Mouse (Mus musculus): ENCODE data around the gene Mecom. TPM values are rescaled to one million over a fixed set of nuclear protein-coding genes. Genes with fewer than 3 reads are reported as not detected.

The Mecom gene
- polyA plus RNA-seq, 1 experiment, result 7.3 TPM

DNA sequence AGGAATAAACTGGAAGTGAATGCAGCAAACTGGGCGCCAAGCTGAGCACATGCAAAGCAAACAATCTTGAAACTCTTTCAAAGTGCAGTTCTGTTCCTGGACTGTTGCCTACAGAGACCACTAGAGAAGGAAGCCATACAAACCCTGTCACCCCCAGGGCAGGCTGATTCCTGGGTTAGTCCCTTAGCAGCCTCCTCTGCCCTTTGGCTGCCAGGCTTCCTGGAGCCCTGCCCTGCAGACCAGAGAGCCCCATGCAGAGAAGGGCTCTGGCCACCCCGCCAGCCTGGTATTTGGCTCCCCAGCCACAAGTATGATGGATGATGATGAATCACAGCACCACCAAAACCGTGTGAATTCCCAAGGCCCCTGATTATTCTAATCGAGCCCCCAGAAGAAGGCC lies 286.9 kb downstream of the Mecom start:
- DNase-seq (ENCODE audit: low read depth), result peak; percentile 28
- TF ChIP-seq CTCF (IDR thresholded peaks at IDR 0.05; ENCODE audit: borderline replicate concordance, extremely low read depth, insufficient read depth, insufficient read length), result no peak

DNA sequence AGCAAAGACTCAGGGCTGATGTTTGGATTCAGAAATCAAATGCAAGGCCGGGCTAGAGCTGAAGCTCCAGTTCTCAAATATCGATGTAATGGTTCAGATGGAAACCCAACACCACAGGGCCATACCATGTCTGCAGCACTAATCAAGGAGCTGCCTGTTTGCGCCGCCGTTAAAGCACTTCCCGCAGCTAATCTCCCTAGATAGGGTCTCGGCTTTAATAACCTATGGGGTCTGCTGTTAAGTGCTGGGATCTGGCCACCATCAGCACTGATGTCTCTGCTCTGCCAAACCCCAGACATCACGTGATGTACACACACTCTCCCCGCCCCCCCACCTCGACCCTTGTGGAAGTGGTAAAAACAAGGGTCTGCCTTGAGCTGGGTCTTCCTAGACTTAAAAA lies 289.4 kb downstream of the Mecom start:
- no peak for TF ChIP-seq POLR2A (IDR thresholded peaks at IDR 0.05; ENCODE audit: borderline replicate concordance, extremely low read depth, insufficient read depth, insufficient read length, poor library complexity, severe bottlenecking)
- TF ChIP-seq CTCF (IDR thresholded peaks at IDR 0.05; ENCODE audit: borderline replicate concordance, extremely low read depth, insufficient read depth, insufficient read length), result no peak
- DNase-seq (ENCODE audit: low read depth), result no peak

GRCm38 (mm10) chr3:30257776-30258175 lies 290.0 kb downstream of the Mecom start:
- TF ChIP-seq POLR2A (IDR thresholded peaks at IDR 0.05; ENCODE audit: borderline replicate concordance, extremely low read depth, insufficient read depth, insufficient read length, poor library complexity, severe bottlenecking), result no peak
- no peak for TF ChIP-seq CTCF (IDR thresholded peaks at IDR 0.05; ENCODE audit: borderline replicate concordance, extremely low read depth, insufficient read depth, insufficient read length)
- peak; percentile 33 for DNase-seq (ENCODE audit: low read depth)

- DNase-seq (ENCODE audit: low read depth), result no peak
- TF ChIP-seq CTCF (IDR thresholded peaks at IDR 0.05; ENCODE audit: borderline replicate concordance, extremely low read depth, insufficient read depth, insufficient read length), result no peak
- TF ChIP-seq POLR2A (IDR thresholded peaks at IDR 0.05; ENCODE audit: borderline replicate concordance, extremely low read depth, insufficient read depth, insufficient read length, poor library complexity, severe bottlenecking), result no peak
Observed at GRCm38 (mm10) chr3:30256896-30257295, 290.9 kb downstream of the Mecom start.

DNA sequence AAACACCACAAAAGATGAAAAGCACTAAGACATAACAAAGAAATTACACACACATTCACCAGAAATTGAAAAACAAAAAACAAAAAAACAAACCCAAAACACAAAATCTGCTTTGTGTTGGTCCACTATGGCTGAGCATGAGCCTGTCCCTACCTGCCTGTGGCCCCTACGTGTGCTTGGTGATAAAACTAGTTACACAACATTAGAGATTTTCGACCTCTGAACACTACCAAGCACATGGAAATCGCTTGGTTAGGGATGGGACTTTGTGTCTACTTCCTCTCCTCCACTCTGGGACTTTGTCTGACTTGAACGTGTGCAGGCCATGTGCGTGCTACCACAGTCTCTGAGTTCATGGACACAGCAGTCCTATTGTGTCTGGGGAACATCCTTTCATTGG lies 292.0 kb downstream of the Mecom start:
- TF ChIP-seq POLR2A (IDR thresholded peaks at IDR 0.05; ENCODE audit: borderline replicate concordance, extremely low read depth, insufficient read depth, insufficient read length, poor library complexity, severe bottlenecking) (no peak), CTCF (IDR thresholded peaks at IDR 0.05; ENCODE audit: borderline replicate concordance, extremely low read depth, insufficient read depth, insufficient read length) (no peak)

GRCm38 (mm10) chr3:30254451-30254850 lies 293.4 kb downstream of the Mecom start:
- TF ChIP-seq POLR2A (IDR thresholded peaks at IDR 0.05; ENCODE audit: borderline replicate concordance, extremely low read depth, insufficient read depth, insufficient read length, poor library complexity, severe bottlenecking) (no peak), CTCF (IDR thresholded peaks at IDR 0.05; ENCODE audit: borderline replicate concordance, extremely low read depth, insufficient read depth, insufficient read length) (no peak)
- DNase-seq (ENCODE audit: low read depth), result no peak

More for the DNA sequence above, 292.0 kb downstream of the Mecom start:
- no peak for DNase-seq (ENCODE audit: low read depth)

DNA sequence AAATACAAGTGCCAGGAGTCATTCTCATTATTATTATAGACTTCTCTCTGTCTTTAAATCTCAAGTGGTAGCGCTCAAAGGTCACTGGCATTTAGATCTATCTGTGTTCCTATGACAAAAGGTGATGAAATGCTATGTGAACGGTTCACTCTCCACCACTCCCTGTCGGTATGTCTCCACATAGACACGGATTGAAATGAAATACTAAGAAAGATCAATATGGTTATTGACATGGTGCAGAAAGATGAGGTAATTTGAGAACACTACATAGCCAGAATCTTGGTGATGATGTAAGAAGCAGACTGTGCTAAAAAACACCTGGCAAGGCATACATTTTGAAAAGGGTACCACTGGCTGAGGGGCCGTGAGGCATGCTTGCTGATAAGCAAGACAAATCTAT lies 294.1 kb downstream of the Mecom start:
- DNase-seq (ENCODE audit: low read depth), result no peak
- TF ChIP-seq POLR2A (IDR thresholded peaks at IDR 0.05; ENCODE audit: borderline replicate concordance, extremely low read depth, insufficient read depth, insufficient read length, poor library complexity, severe bottlenecking), result no peak
- no peak for TF ChIP-seq CTCF (IDR thresholded peaks at IDR 0.05; ENCODE audit: borderline replicate concordance, extremely low read depth, insufficient read depth, insufficient read length)

- no peak for TF ChIP-seq POLR2A (IDR thresholded peaks at IDR 0.05; ENCODE audit: borderline replicate concordance, extremely low read depth, insufficient read depth, insufficient read length, poor library complexity, severe bottlenecking)
- no peak for TF ChIP-seq CTCF (IDR thresholded peaks at IDR 0.05; ENCODE audit: borderline replicate concordance, extremely low read depth, insufficient read depth, insufficient read length)
Observed at GRCm38 (mm10) chr3:30248656-30249384, 299.0 kb downstream of the Mecom start.

DNA sequence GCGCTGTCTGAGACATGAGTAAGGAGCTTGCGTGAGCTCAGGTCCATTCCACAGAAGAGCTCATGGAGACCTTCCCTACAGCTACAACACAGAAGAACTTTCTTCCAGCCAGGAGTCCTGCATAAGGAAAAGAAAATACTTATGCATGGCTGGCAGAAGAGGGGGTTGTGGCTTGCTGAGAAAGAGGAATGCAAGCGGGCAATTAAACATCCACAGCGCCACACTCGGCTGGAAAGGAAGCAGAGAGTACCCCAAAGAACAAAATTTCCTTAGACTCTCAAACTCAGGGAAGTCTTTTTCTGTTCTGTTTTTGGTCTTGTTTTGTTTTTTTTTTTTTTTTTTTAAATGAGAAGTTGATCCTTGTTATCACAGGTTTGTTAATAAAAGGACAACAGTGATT lies 300.6 kb downstream of the Mecom start:
- TF ChIP-seq POLR2A (IDR thresholded peaks at IDR 0.05; ENCODE audit: borderline replicate concordance, extremely low read depth, insufficient read depth, insufficient read length, poor library complexity, severe bottlenecking) (no peak), CTCF (IDR thresholded peaks at IDR 0.05; ENCODE audit: borderline replicate concordance, extremely low read depth, insufficient read depth, insufficient read length) (no peak)
- DNase-seq (ENCODE audit: low read depth), result no peak

More at GRCm38 (mm10) chr3:30248656-30249384, 299.0 kb downstream of the Mecom start:
- peak; percentile 45 for DNase-seq (ENCODE audit: low read depth)

DNA sequence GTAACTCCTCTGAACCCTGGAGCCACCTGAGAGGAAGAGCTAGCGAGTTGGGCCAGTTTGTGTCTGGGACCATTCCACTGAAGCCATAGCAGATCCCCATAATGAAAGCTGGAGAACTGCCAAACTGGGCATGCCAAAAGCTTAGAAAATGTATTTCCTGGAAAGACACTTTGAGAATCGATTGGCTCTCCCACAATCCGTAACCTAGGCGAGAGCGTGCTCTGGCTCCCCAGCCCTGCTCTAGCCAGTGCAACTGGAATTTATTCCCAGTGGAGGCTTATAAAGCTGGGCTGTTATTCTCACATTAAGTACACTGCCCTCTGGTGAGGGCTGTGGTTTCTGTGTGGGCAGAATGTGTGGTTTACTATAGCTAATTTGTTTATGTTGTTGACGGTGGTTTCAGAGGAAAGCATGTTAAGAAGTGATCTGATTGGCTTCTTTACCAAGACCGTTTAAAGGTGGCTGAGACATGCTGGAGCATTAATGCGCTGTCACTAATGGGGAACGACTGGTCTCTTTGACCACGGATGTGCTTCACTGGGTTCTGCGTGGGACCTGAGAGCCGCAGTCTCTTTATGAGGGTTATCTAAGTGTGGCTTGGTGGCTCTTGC lies 301.3 kb downstream of the Mecom start:
- TF ChIP-seq POLR2A (IDR thresholded peaks at IDR 0.05; ENCODE audit: borderline replicate concordance, extremely low read depth, insufficient read depth, insufficient read length, poor library complexity, severe bottlenecking), result no peak
- TF ChIP-seq CTCF (IDR thresholded peaks at IDR 0.05; ENCODE audit: borderline replicate concordance, extremely low read depth, insufficient read depth, insufficient read length), result no peak
- peak; percentile 18 for DNase-seq (ENCODE audit: low read depth)

DNA sequence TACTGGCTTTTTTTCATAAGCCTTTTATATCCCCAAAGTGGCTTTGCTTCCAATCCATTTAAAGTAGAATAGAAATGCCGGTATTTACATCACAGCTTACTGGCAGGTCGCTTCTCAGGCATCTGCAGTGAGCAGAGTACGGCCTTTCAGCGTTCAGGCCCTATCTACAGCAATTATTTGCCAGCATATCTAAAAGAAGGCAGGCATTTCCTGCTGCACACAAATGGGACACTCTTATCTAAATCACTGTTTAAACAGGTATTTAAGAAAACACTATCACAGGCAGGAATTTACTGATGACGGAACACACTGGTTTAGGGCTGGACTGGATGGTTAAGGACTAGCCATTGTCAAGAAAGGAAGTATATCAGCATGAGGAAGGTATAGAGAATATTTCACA lies 301.9 kb downstream of the Mecom start:
- no peak for DNase-seq (ENCODE audit: low read depth)
- TF ChIP-seq POLR2A (IDR thresholded peaks at IDR 0.05; ENCODE audit: borderline replicate concordance, extremely low read depth, insufficient read depth, insufficient read length, poor library complexity, severe bottlenecking), result no peak
- TF ChIP-seq CTCF (IDR thresholded peaks at IDR 0.05; ENCODE audit: borderline replicate concordance, extremely low read depth, insufficient read depth, insufficient read length), result no peak

- TF ChIP-seq CTCF (IDR thresholded peaks at IDR 0.05; ENCODE audit: borderline replicate concordance, extremely low read depth, insufficient read depth, insufficient read length) (no peak), POLR2A (IDR thresholded peaks at IDR 0.05; ENCODE audit: borderline replicate concordance, extremely low read depth, insufficient read depth, insufficient read length, poor library complexity, severe bottlenecking) (no peak)
- DNase-seq (ENCODE audit: low read depth), result no peak
Observed at GRCm38 (mm10) chr3:30244401-30244871, 303.4 kb downstream of the Mecom start.

Data from brain, embryonic 14.5 days (tissue).